Mouse (Mus musculus) embryonic facial prominence, embryonic 11.5 days (tissue): ENCODE measurements at regions not wholly inside any gene's neighbourhood (a gene's known extent, or its start where the extent isn't known, plus 50 kb on each side); places are given as distances from the start of the nearest gene placed in this dataset.

ENCODE experiments used
- ATAC-seq: fragments of 200-750 bp; cut with Nextera tagmentation; replicated peaks from 2 replicates; pipeline ENCODE4 v1.8.0; 2017; ENCODE audit warnings: low read depth; ENCODE audit not compliant: insufficient number of reproducible peaks, low FRiP score, low TSS enrichment
- DNase-seq: peaks from one replicate; pipeline ENCODE4 v3.0.0-alpha.2; 2015; ENCODE audit warnings: low spot score
- H3K27ac ChIP-seq: fragments of 300-500 bp; sonication (generic); replicated peaks from 2 replicates; pipeline ENCODE4 v1.5.1; 2014; ENCODE audit warnings: mild to moderate bottlenecking, low read depth, low read length, control low read depth
- H3K27me3 ChIP-seq: fragments of 300-500 bp; sonication (generic); 2 replicates; pipeline ENCODE4 v1.6.1; 2014; ENCODE audit warnings: mild to moderate bottlenecking, low read length, moderate library complexity, mixed read lengths; ENCODE audit not compliant: control insufficient read depth, insufficient read depth
- H3K36me3 ChIP-seq: fragments of 300-500 bp; sonication (generic); replicated peaks from 2 replicates; pipeline ENCODE4 v1.6.1; 2014; ENCODE audit warnings: low read depth, mild to moderate bottlenecking, low read length, moderate library complexity, mixed read lengths; ENCODE audit not compliant: control insufficient read depth, insufficient read depth
- H3K4me1 ChIP-seq: fragments of 300-500 bp; sonication (generic); 2 replicates; pipeline ENCODE4 v1.6.1; 2014; ENCODE audit warnings: low read length, mixed read lengths; ENCODE audit not compliant: control insufficient read depth, insufficient read depth
- H3K4me2 ChIP-seq: fragments of 300-500 bp; sonication (generic); 2 replicates; pipeline ENCODE4 v1.6.1; 2014; ENCODE audit warnings: low read depth, mild to moderate bottlenecking, control low read depth, low read length, moderate library complexity
- H3K4me3 ChIP-seq: fragments of 300-500 bp; sonication (generic); 2 replicates; pipeline ENCODE4 v1.5.1; 2014; ENCODE audit warnings: low read depth, low read length, control low read depth
- H3K9ac ChIP-seq: fragments of 300-500 bp; sonication (generic); replicated peaks from 2 replicates; pipeline ENCODE4 v1.6.1; 2014; ENCODE audit warnings: mild to moderate bottlenecking, control low read depth, low read length
- H3K9me3 ChIP-seq: fragments of 300-500 bp; sonication (generic); replicated peaks from 2 replicates; pipeline ENCODE4 v1.6.1; 2016; ENCODE audit warnings: mild to moderate bottlenecking, low read length, inconsistent platforms, mixed read lengths; ENCODE audit not compliant: control insufficient read depth
- WGBS: fragments of 180-500 bp; shearing (Covaris S2); extraction: QIAGEN DNeasy Blood & Tissue Kit; methylation state at CpG from one replicate; pipeline ENCODE4 v1.1.7; 2014; 5-methylcytosine and 5-hydroxymethylcytosine counted together

DNA sequence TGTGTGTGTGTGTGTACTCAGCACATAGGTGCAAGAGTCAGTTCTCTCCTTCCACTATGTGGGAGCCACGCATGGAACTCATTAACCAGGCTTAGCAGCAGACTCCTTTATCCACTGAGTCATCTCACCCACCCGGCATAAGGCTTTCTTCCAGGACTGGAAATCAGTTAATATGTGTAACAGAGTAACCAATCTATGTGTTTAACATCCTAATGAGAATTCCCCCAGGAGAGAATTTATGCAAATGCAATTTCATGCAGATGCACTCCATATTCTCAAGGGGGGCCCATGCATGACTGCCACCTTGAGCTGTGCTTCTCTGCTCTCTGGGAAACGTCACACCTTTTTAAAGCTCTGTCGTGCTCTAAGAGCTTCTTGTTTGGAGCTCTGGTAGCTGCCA lies 101.7 kb upstream of the Agap1 start:
- no peak overlapping the region for H3K27ac ChIP-seq
- no peaks in the 10 kb centered on the region for H3K27me3 ChIP-seq
- WGBS, result 53% methylated on average over 4 of the region's 4 CpGs

DNA sequence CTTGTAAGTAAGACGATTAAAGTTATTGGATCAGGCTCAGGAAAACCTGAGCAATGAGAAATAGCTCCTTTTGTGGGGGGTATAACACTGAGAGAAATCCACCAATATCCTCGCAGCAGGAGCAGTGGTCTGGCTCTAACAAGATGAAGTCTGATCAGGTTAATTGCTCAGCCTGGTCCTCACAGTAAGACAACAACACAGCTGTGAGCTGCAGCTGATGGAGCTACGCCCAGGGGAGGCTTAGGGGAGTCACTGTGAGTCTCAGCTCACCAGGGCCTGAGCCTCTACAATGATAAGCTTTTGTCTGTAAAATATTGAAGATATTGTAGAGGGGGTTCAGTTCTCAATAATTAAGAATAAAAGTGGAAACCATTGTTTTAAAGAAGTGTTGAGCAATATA lies 95.3 kb upstream of the Agap1 start:
- ATAC-seq (no peak), DNase-seq (no peak)
- 52% methylated on average over 3 of the region's 3 CpGs for WGBS
- Histone ChIP-seq H3K4me1 (no peaks in the 10 kb centered on the region), H3K27me3 (no peaks in the 10 kb centered on the region), H3K4me3 (no peak overlapping the region), H3K4me2 (no peak overlapping the region), H3K27ac (no peak overlapping the region), H3K9me3 (no peaks in the 10 kb centered on the region; the same call in 1 of the 2 replicates), H3K36me3 (no peaks in the 10 kb centered on the region), H3K9ac (no peak overlapping the region)

More for the DNA sequence above, 101.7 kb upstream of the Agap1 start:
- H3K4me1 ChIP-seq, result no peaks in the 10 kb centered on the region
- H3K36me3 ChIP-seq, result no peaks in the 10 kb centered on the region
- H3K4me2 ChIP-seq, result no peak overlapping the region
- no peak overlapping the region for H3K4me3 ChIP-seq
- no peak overlapping the region for H3K9ac ChIP-seq
- DNase-seq (peak; percentile 26), ATAC-seq (no peak)
- no peaks in the 10 kb centered on the region; the same call in 1 of the 2 replicates for H3K9me3 ChIP-seq

DNA sequence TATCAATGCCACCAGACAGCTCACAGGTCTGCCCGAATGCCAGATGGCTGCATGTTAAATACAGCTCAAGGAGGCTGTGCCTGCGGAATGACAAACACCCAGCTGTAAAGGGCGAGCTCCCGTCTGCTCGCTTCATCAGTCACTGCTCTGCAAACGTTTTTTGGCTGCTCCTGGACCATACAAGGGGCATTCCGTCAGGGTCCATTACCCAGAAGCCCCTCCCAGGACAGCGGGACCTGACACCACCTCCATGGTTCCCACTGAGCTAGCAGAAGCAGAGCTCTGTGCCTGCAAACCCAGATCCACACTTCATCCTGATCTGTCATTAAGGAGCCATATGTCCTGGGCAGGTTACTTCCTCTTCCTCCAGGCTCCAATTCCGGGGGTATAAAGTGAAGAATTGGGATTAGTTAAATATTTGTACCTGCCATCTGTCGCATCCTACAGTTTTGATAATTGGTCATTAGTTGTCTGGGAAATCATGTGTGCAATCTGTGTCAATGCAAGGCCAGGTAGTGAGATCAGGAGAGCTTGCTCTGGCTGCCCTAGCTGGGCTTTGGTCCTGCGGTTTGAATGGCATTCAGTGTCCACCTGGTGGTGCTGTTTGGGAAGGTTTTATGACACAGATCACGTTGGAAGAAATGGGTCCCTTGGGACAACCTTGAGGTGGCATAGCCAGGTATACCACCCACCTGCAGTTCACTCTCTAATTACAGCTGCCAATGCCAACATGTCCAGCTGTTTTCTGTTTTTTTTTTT lies 89.9 kb upstream of the Agap1 start:
- Histone ChIP-seq H3K9me3 (no peaks in the 10 kb centered on the region), H3K4me1 (no peaks in the 10 kb centered on the region), H3K27ac (no peak overlapping the region), H3K4me3 (no peak overlapping the region), H3K9ac (no peak overlapping the region), H3K4me2 (no peak overlapping the region), H3K36me3 (no peaks in the 10 kb centered on the region), H3K27me3 (no peaks in the 10 kb centered on the region)
- 70% methylated on average over 12 of the region's 12 CpGs for WGBS
- DNase-seq (no peak), ATAC-seq (no peak)

DNA sequence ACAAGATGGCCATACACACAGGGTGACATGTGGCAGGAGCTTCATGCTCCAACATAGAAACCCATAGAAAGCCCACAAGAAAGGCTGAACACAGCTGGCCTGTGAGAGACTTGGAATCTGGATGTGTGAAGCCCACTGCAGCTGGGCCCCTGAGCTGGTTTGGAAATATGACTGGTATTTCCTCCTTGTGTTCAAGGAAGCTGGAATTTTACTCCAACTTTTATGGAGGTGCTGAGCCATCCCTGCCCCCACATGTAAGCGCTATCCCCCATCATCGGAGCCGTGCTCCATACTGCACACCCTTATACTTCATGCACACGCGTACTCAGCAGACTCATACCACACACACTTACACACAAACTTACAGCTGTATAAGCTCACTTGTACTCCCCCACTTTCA lies 87.7 kb upstream of the Agap1 start:
- WGBS, result 82% methylated on average over 5 of the region's 5 CpGs
- Histone ChIP-seq H3K4me2 (no peak overlapping the region), H3K27ac (no peak overlapping the region), H3K27me3 (no peaks in the 10 kb centered on the region), H3K9me3 (no peaks in the 10 kb centered on the region), H3K36me3 (no peaks in the 10 kb centered on the region), H3K4me3 (no peak overlapping the region), H3K9ac (no peak overlapping the region), H3K4me1 (no peaks in the 10 kb centered on the region)
- DNase-seq, result peak; percentile 22
- ATAC-seq, result no peak; the same call in 1 of the 2 replicates

DNA sequence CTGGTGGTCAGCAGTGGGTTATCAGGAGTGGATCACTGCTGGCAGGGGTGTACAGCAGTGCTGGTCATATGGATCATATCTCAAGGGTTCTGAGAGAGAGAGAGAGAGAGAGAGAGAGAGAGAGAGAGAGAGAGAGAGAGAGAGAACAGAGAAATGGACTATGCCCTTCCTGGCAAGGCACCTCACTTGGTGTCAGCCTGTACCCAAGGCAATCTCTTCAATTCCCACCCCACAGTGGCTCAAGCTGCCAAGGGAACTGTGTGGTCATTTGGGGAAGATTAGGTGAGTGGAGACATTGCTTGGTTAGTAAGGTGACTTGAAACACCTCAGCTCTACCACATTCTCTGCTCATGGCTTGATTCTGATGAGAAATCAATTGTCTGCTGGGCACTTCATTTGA lies 80.8 kb upstream of the Agap1 start:
- no peak overlapping the region for H3K9ac ChIP-seq
- H3K36me3 ChIP-seq, result no peaks in the 10 kb centered on the region
- no peaks in the 10 kb centered on the region for H3K27me3 ChIP-seq
- ATAC-seq, result no peak
- no peak overlapping the region for H3K4me2 ChIP-seq
- H3K9me3 ChIP-seq, result no peaks in the 10 kb centered on the region
- no peak overlapping the region for H3K4me3 ChIP-seq
- no peak overlapping the region for H3K27ac ChIP-seq
- H3K4me1 ChIP-seq, result no peaks in the 10 kb centered on the region
- DNase-seq, result no peak

DNA sequence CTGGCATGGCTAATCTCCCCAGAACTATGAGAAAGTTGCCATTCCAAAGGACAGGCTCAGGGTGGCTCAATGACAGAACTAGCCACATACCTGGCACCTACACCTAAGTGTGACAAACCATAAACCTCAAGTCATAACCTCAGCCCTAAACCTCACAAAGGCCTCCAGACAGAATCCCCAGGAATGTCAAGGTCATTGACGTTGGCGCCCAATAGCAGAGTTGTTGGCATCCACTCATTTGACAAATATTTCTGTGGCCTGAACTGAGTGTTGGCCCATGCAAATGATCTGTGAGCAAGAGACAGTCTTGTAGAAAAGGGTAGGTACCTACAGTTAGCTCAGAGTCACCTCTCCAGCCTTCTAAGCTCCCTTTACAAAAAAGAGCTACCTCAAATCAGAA lies 80.3 kb upstream of the Agap1 start:
- Histone ChIP-seq H3K9me3 (no peaks in the 10 kb centered on the region), H3K36me3 (no peaks in the 10 kb centered on the region), H3K27me3 (no peaks in the 10 kb centered on the region), H3K4me3 (no peak overlapping the region), H3K9ac (no peak overlapping the region), H3K4me2 (no peak overlapping the region), H3K4me1 (no peaks in the 10 kb centered on the region), H3K27ac (no peak overlapping the region)
- 93% methylated on average over 2 of the region's 2 CpGs for WGBS
- ATAC-seq, result no peak
- DNase-seq, result no peak

DNA sequence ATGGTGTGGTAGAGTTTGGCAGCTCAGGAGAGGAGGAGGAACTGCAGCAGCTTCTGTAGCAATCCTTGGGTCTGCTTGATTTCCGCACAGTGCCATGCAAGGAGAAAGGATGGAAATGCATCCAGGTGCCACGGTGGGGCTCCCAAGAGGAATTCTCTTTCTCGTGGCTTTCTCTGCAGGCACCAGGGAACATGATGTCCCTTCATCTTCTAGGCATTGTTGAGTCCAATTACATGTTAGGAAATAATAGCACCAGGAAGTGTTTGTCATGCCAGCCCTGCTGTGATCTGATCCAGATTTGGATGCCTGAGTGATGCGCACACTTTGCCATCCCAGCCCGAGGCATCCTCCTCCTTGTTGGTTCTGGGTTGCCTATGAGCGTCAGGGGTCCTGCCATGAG lies 72.6 kb upstream of the Agap1 start:
- H3K4me1 ChIP-seq, result no peaks in the 10 kb centered on the region
- H3K9me3 ChIP-seq, result no peaks in the 10 kb centered on the region
- DNase-seq (no peak), ATAC-seq (no peak)
- H3K27me3 ChIP-seq, result no peaks in the 10 kb centered on the region
- H3K36me3 ChIP-seq, result no peaks in the 10 kb centered on the region
- no peak overlapping the region for H3K9ac ChIP-seq
- H3K4me2 ChIP-seq, result no peak overlapping the region
- 77% methylated on average over 6 of the region's 6 CpGs for WGBS
- H3K4me3 ChIP-seq, result no peak overlapping the region
- H3K27ac ChIP-seq, result no peak overlapping the region

DNA sequence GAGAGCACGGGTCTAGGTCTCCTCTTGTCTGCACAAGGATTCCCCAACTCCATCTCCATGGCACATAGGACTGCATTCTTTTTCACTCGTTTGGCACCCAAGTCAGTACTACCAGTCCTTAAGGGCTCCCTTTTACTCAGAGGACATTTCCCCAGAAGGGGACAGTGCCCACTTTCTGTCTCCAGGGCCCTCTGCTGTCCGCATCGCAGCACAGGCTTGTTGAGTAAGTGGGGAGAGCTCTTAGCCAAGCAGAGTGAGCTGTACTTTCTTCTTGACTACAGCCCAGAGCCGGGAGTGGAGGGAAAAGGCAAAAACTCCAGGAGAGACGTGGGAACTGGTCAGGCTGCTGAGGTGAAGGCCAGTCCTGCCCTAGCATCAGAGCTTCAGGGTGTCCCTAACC lies 69.5 kb upstream of the Agap1 start:
- no peaks in the 10 kb centered on the region for H3K27me3 ChIP-seq
- no peak overlapping the region for H3K27ac ChIP-seq
- H3K4me3 ChIP-seq, result no peak overlapping the region
- 71% methylated on average over 6 of the region's 6 CpGs for WGBS
- no peak overlapping the region for H3K4me2 ChIP-seq
- no peaks in the 10 kb centered on the region for H3K9me3 ChIP-seq
- ATAC-seq (no peak), DNase-seq (no peak)
- no peaks in the 10 kb centered on the region for H3K4me1 ChIP-seq
- H3K9ac ChIP-seq, result no peak overlapping the region
- no peaks in the 10 kb centered on the region for H3K36me3 ChIP-seq
